In the genomic region with DNA sequence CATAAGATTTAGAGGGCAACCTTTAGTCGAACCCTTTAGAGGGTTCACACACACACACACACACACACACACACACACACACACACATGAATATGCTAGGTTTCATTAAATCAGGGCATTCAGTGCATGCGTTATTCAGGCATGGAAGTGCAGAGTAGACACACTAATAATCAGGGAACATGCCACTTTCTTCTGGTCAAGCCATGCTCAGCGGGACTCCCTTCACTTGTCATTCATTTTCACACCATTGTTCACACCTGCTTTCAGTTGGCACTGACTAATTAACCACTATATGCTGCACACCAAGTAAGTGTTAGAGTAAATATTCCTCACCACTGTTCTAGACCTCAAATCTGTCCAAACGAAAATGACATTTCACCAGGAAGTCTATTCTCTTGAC, we compare ENCODE assay signal across 16 mouse cellular contexts.
"Had no signal": no experiment of that assay in that cellular context is flagged by ENCODE, and none has a peak within 500 bp of the region (broad histone marks: within the 10 kb centered on the region; RNA-seq: fewer than 3 reads in every experiment).

No protein-coding gene starts in this region.

- H3K4me1 ChIP-seq: lung, embryonic 15.5 days; megakaryocyte, embryonic 14.5 days; midbrain, embryonic 13.5 days; midbrain, embryonic 15.5 days; neural tube, embryonic 12.5 days; stomach, embryonic 15.5 days had no signal

- H3K4me2 ChIP-seq: lung, embryonic 15.5 days; midbrain, embryonic 11.5 days; midbrain, embryonic 13.5 days; midbrain, embryonic 15.5 days; neural tube, embryonic 12.5 days; stomach, embryonic 15.5 days had no signal

- ATAC-seq: lung, postnatal 0 days; midbrain, embryonic 13.5 days; midbrain, embryonic 15.5 days had no signal

- H3K36me3 ChIP-seq: lung, embryonic 15.5 days; midbrain, embryonic 13.5 days; midbrain, embryonic 15.5 days; neural tube, embryonic 12.5 days; stomach, embryonic 15.5 days had no signal

- H3K27ac ChIP-seq: lung, embryonic 15.5 days; macrophage; midbrain, embryonic 13.5 days; midbrain, embryonic 15.5 days; neural tube, embryonic 12.5 days; stomach, embryonic 15.5 days; stomach, postnatal 0 days had no signal

- DNase-seq: lung, adult 2 months; lung, postnatal 14 days; lung, postnatal 36 days; right cerebral cortex, postnatal 14 days; thymus, adult 2 months; thymus, postnatal 36 days had no signal

- H3K9me3 ChIP-seq: lung, embryonic 15.5 days; megakaryocyte, embryonic 14.5 days; midbrain, embryonic 13.5 days; midbrain, embryonic 15.5 days; neural tube, embryonic 12.5 days; stomach, embryonic 15.5 days had no signal

- H3K9ac ChIP-seq: lung, embryonic 15.5 days; midbrain, embryonic 13.5 days; midbrain, embryonic 15.5 days; neural tube, embryonic 12.5 days; stomach, embryonic 15.5 days had no signal

- H3K27me3 ChIP-seq: lung, embryonic 15.5 days; megakaryocyte, embryonic 14.5 days; midbrain, embryonic 13.5 days; midbrain, embryonic 15.5 days; neural tube, embryonic 12.5 days; stomach, embryonic 15.5 days had no signal

- H3K4me3 ChIP-seq: lung, embryonic 15.5 days; megakaryocyte, embryonic 14.5 days; midbrain, embryonic 13.5 days; midbrain, embryonic 15.5 days; neural tube, embryonic 12.5 days; stomach, embryonic 15.5 days had no signal
